ENCODE assay signal across 9 mouse cellular contexts in the genomic region with DNA sequence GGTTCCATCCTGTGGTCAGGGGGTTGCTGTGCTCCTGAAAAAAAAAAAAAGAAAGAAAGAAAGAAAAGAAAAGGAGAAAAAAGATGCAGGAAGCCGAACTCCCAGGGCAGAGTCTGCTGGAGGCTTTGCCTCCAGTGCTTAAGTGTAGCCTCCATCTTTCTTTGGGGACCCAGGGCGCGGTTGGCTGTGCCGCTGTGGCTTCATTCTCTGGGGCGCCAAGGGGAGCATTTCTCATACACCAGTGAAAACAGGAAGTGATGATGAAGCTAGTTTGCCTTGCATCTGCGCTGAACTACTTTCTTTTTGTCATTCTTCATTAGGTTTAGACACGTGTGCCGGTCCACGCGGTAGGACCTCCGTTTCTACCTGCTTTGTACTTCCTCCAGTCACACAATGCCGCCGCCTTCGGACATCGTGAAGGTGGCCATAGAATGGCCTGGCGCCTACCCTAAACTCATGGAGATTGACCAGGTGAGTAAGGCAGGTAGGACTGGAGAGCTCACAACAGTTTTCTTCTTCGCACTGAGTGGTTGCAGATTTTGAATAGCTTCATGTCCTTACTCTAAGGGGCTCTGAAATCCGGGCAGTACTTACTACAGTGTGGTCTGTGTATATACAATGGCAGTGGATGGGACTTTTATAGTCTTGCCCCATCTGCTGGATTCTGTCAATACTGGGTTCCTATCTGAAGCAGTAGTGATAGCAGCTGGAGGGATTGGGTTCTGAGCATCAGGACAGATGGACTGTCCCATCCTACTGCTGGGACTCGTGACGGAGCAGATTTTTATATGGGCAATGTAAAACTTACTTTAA.
A peak's percentile ranks its signal among the peaks of the same experiment; 100 is the strongest.
DNase-seq lines count a peak whose midpoint lies in the region; ATAC-seq and TF ChIP-seq lines count a peak whose summit lies in the region.
"Had no signal": no experiment of that assay in that cellular context is flagged by ENCODE, and none has a peak within 500 bp of the region (broad histone marks: within the 10 kb centered on the region; RNA-seq: fewer than 3 reads in every experiment).

No protein-coding gene starts in this region.

- ATAC-seq in stomach, embryonic 15.5 days (ENCODE audit: insufficient read depth, low FRiP score, low read depth): no peak
- no peak for ATAC-seq in stomach, postnatal 0 days (ENCODE audit: low FRiP score, low TSS enrichment)
- ATAC-seq in intestine, embryonic 16.5 days: no peak
- ATAC-seq in megakaryocyte, adult 5-6 weeks (ENCODE audit: poor library complexity, severe bottlenecking): peak; percentile 74
- ATAC-seq in hindbrain, embryonic 11.5 days (ENCODE audit: low FRiP score): no peak

- TF ChIP-seq CTCF in stomach, postnatal 0 days (IDR thresholded peaks at IDR 0.05; ENCODE audit: low read depth): no peak; the same call in 1 of the 2 replicates

- no peaks in the 10 kb centered on the region for H3K27me3 ChIP-seq in stomach, embryonic 15.5 days (replicated peaks)
- H3K27me3 ChIP-seq in stomach, postnatal 0 days (ENCODE audit: control insufficient read depth, insufficient read depth, low read length): no peaks in the 10 kb centered on the region
- no peaks in the 10 kb centered on the region for H3K27me3 ChIP-seq in intestine, embryonic 16.5 days (replicated peaks; ENCODE audit: control insufficient read depth, insufficient read depth, low read length)
- H3K27me3 ChIP-seq in forebrain, embryonic 10.5 days (ENCODE audit: poor library complexity, severe bottlenecking): no peaks in the 10 kb centered on the region
- H3K27me3 ChIP-seq in hindbrain, embryonic 11.5 days (ENCODE audit: control insufficient read depth, insufficient read depth, low read length): no peaks in the 10 kb centered on the region

- WGBS in stomach, embryonic 15.5 days: 80% methylated on average over 20 of the region's 20 CpGs
- WGBS in stomach, postnatal 0 days: 87% methylated on average over 20 of the region's 20 CpGs
- 87% methylated on average over 20 of the region's 20 CpGs for WGBS in intestine, embryonic 16.5 days
- 94% methylated on average over 20 of the region's 20 CpGs for WGBS in forebrain, embryonic 10.5 days
- 93% methylated on average over 20 of the region's 20 CpGs for WGBS in hindbrain, embryonic 11.5 days

- H3K4me2 ChIP-seq in stomach, embryonic 15.5 days: no peak overlapping the region
- no peak overlapping the region for H3K4me2 ChIP-seq in stomach, postnatal 0 days (replicated peaks; ENCODE audit: low read depth)
- H3K4me2 ChIP-seq in intestine, embryonic 16.5 days (ENCODE audit: low read depth, low read length): no peak overlapping the region
- H3K4me2 ChIP-seq in hindbrain, embryonic 11.5 days (replicated peaks; ENCODE audit: low read depth, low read length): no peak overlapping the region

- peak overlapping the region; percentile 28 for H3K27ac ChIP-seq in stomach, embryonic 15.5 days
- H3K27ac ChIP-seq in stomach, postnatal 0 days (replicated peaks): no peak overlapping the region; the same call in 1 of the 2 replicates
- peak overlapping the region; percentile 46; the same call in 1 of the 2 replicates for H3K27ac ChIP-seq in intestine, embryonic 16.5 days (ENCODE audit: low read length)
- no peak overlapping the region for H3K27ac ChIP-seq in forebrain, embryonic 10.5 days
- no peak overlapping the region for H3K27ac ChIP-seq in hindbrain, embryonic 11.5 days (ENCODE audit: low read depth, low read length)

- no peaks in the 10 kb centered on the region for H3K9me3 ChIP-seq in stomach, embryonic 15.5 days
- H3K9me3 ChIP-seq in stomach, postnatal 0 days (ENCODE audit: control insufficient read depth, low read length): no peaks in the 10 kb centered on the region
- peaks cover under 1% of the 10 kb centered on the region; the same call in 1 of the 2 replicates for H3K9me3 ChIP-seq in intestine, embryonic 16.5 days (ENCODE audit: control insufficient read depth, low read length)
- no peaks in the 10 kb centered on the region for H3K9me3 ChIP-seq in forebrain, embryonic 10.5 days
- no peaks in the 10 kb centered on the region for H3K9me3 ChIP-seq in hindbrain, embryonic 11.5 days (ENCODE audit: control insufficient read depth, low read length)

- no peak overlapping the region for H3K9ac ChIP-seq in stomach, embryonic 15.5 days
- no peak overlapping the region for H3K9ac ChIP-seq in stomach, postnatal 0 days (ENCODE audit: low read length)
- no peak overlapping the region for H3K9ac ChIP-seq in intestine, embryonic 16.5 days (ENCODE audit: low read depth, low read length)
- no peak overlapping the region for H3K9ac ChIP-seq in hindbrain, embryonic 11.5 days (ENCODE audit: low read depth, low read length)

- peaks cover 13% of the 10 kb centered on the region; the same call in 1 of the 2 replicates for H3K4me1 ChIP-seq in stomach, embryonic 15.5 days
- H3K4me1 ChIP-seq in stomach, postnatal 0 days (replicated peaks; ENCODE audit: control insufficient read depth, insufficient read depth): peaks cover 7% of the 10 kb centered on the region
- H3K4me1 ChIP-seq in intestine, embryonic 16.5 days (ENCODE audit: control insufficient read depth, insufficient read depth, low read length): peaks cover 30% of the 10 kb centered on the region
- H3K4me1 ChIP-seq in forebrain, embryonic 10.5 days: peaks cover 34% of the 10 kb centered on the region
- H3K4me1 ChIP-seq in hindbrain, embryonic 11.5 days (replicated peaks; ENCODE audit: control insufficient read depth, insufficient read depth, low read length): no peaks in the 10 kb centered on the region

- H3K36me3 ChIP-seq in stomach, embryonic 15.5 days: no peaks in the 10 kb centered on the region
- H3K36me3 ChIP-seq in stomach, postnatal 0 days (ENCODE audit: control insufficient read depth, insufficient read depth, low read length): no peaks in the 10 kb centered on the region
- no peaks in the 10 kb centered on the region for H3K36me3 ChIP-seq in intestine, embryonic 16.5 days (ENCODE audit: control insufficient read depth, insufficient read depth, low read length)
- no peaks in the 10 kb centered on the region for H3K36me3 ChIP-seq in forebrain, embryonic 10.5 days (replicated peaks)
- H3K36me3 ChIP-seq in hindbrain, embryonic 11.5 days (ENCODE audit: control insufficient read depth, insufficient read depth, low read length): no peaks in the 10 kb centered on the region

- no peak for DNase-seq in stomach, postnatal 0 days (ENCODE audit: low spot score)
- no peak for DNase-seq in Muller cell, postnatal 12 days (ENCODE audit: inconsistent ontology term)
- DNase-seq in forebrain, embryonic 10.5 days (ENCODE audit: extremely low spot score, low spot score): no peak
- DNase-seq in hindbrain, embryonic 11.5 days (ENCODE audit: low spot score): no peak
- no peak for DNase-seq in adrenal gland, postnatal 4 days (ENCODE audit: low spot score in 2 of 2)
- DNase-seq: layer of hippocampus, postnatal 36 days had no signal

- TF ChIP-seq EP300 in stomach, postnatal 0 days (optimal IDR thresholded peaks at IDR 0.05): no peak

- H3K4me3 ChIP-seq in stomach, embryonic 15.5 days (replicated peaks): no peak overlapping the region
- no peak overlapping the region for H3K4me3 ChIP-seq in stomach, postnatal 0 days (ENCODE audit: low read depth, low read length)
- H3K4me3 ChIP-seq in intestine, embryonic 16.5 days (ENCODE audit: low read length): peak overlapping the region; percentile 16; the same call in 1 of the 2 replicates
- no peak overlapping the region for H3K4me3 ChIP-seq in forebrain, embryonic 10.5 days
- no peak overlapping the region for H3K4me3 ChIP-seq in hindbrain, embryonic 11.5 days (ENCODE audit: low read depth, low read length)

Comparison
In these comparisons a context has a peak if more than half of its experiments do, and no peak if none do; other contexts are left out.
1. H3K27ac ChIP-seq: peak in stomach, embryonic 15.5 days (single experiment) and intestine, embryonic 16.5 days (single experiment); none in stomach, postnatal 0 days (single experiment), forebrain, embryonic 10.5 days (single experiment) and hindbrain, embryonic 11.5 days (single experiment).